Mouse (Mus musculus) left cerebral cortex, adult 8-10 months (tissue): ENCODE results near the gene Rhpn2. TPM values are rescaled to one million over a fixed set of nuclear protein-coding genes. Genes with fewer than 3 reads are reported as not detected.

ENCODE experiments used
- DNase-seq, 2 experiments: peaks; one replicate each; pipeline ENCODE4 v3.0.0; 2022; ENCODE audit warnings: low spot score in 2 of 2
- total RNA-seq, 4 experiments: library from RNA; stranded (reverse); gene quantifications; 2 replicates each; pipeline ENCODE4 v1.2.4; 2022

Rhpn2 gene
- total RNA-seq, 4 experiments from 2014 or later: 5.5 to 8.2 (median 7.1) TPM

DNA sequence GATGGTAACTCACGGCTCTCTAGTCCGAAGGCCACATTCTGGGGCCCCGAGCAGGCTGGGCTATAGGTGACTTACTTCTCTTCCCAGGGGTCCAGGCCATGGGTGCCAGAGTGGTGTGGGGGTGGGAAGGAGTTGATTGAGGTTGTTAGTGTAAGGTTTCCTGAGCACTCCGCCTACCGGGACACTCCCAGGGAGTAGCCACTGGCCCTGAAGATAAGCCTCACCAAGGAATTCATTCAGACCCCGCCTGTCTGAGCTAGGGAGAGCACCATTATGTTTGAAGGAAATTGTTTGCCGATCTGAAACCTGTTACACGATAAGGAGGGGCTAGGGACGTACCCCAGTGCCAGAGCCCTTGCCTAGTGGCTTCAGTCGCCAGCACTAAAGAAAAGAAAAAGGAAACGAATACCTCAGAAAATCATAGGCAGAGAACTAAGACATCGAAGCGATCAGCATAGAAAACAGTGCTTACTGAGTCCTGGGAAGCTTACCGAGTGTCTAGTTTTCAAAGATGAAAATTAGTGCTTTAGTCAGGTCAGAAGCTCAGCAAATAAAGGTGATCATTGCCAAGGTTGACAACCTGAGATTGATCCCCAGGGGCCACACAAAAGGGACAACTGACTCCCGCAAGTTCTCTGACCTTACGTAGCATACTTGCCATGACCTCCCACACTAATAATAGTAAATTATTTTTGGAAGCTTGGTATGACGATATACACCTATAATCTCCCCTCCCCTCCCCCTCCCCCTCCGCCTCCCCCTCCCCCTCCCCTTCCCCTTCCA is 14.1 kb downstream of the Rhpn2 start:
- no peak for DNase-seq

- no peak for DNase-seq
Measured at GRCm38 (mm10) chr7:35349022-35349421, 15.1 kb downstream of the Rhpn2 start.

DNA sequence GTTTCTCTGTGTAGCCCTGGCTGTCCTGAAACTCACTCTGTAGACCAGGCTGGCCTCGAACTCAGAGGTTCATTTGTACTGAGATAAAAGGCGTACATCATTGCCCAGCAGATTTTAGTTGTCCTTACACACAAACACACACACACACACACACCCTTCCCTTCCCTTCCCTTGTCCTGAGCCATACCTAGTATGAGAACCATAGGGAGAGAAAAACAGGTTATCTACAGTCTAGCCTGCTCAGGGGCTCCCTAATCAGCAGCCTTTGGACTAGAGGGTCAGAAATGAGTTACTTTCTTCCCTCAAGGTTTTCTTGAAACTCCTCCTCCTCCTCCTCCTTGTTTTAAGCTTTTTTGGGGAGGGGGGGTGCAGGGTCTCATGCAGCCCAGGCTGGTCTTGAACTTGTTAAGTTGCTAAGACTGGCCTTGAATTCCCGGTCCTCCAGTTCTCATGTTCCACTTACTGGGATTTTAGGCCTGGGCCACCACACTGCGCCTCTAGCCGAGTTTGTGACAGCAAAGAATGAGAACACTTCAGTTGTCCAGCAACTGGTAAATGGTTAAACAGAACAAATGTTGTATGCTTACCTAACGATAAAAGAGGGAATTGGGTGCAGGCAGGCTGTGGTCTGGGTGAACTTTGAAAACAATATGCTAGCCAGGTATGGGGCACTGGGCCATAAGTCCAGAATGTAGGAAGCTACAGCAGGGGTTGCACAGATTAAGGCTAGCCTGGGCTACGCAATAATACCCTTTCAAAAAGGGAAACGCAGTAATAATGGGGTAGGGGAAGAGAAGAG is 16.1 kb downstream of the Rhpn2 start:
- DNase-seq: no peak

- no peak for DNase-seq
Measured at GRCm38 (mm10) chr7:35351155-35351554, 17.2 kb downstream of the Rhpn2 start.

GRCm38 (mm10) chr7:35353306-35353705 is 19.3 kb downstream of the Rhpn2 start:
- DNase-seq: no peak

DNA sequence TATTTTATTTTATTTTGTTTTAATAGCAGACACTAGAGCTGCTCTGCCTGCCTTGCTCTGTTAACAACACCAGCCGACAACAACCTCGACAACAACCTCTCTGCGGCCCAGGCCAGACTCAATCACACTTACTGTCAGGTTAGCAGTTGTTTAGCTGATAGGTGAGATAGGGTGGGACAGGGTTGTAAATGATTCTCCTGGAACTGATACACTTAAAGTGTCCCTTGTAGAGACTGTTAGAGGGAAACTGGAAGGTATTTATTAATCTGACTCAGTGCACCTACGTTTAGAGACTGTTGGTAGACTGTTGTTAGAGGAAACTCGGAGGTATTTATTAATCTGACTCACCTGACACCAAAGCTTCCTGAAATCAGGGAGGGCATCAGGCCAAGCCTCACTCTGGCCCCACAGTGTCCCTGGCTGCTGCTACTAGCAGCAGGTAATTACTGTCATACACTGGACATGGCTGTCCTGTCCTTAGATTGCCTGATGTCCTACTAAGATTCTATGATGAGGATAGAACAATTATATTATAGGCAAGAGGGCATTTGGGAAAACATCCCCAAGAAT is 21.4 kb downstream of the Rhpn2 start:
- no peak for DNase-seq

GRCm38 (mm10) chr7:35357621-35358020 is 23.7 kb downstream of the Rhpn2 start:
- no peak for DNase-seq

- no peak for DNase-seq
Measured at GRCm38 (mm10) chr7:35362253-35362652, 28.3 kb downstream of the Rhpn2 start.

DNA sequence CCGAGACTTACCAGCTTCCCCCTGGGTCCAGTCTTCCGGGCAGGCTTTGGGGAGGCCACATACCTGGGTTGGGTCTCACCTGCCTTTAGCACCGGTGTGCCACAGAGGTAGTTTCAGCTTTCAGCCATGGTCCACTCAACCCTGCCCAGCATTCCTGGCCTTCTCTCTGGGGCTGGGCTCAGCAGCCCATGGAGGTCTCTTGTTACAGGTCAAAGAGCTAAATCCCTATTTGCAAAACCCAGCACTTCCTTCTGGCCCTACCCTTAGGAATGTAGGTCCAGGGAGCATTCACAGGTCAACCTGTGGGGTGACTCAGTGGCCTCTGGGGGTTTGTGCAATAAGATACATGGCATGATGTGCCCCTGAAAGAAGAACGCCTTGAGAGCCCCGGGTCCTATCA is 28.9 kb downstream of the Rhpn2 start:
- no peak for DNase-seq

DNA sequence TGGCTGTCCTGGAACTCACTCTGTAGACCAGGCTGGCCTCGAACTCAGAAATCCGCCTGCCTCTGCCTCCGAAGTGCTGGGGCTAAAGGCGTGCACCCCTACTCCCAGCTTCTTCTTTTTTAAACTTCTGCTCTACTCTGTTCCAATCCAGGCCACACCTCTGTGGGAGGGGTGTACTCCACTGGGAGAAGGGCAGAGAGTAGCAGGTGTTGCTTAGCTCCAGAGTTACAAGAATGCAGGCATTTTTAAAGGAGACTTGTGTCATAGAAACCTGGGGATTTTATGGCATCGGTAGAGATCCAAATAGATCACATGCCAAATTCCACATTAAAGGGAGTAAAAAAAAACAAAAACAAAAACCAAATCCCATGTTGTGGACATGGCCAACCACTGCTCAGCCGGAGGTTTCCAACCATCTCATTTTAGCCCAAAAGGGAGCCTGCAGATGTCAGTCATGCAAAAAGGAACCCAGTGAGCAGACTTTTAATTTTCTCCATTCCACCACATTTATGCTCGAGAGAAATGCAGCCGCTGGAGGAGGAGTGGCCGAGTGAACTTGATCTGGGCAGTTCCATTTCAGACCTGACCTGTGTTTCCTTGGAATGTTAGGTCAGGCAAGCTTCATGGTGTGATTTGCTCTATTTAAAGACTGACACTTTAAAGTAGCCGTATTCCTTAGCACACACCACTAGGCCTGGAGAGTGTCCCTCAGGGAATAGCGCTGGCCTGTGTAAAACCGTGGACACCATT is 31.4 kb downstream of the Rhpn2 start:
- no peak for DNase-seq

DNA sequence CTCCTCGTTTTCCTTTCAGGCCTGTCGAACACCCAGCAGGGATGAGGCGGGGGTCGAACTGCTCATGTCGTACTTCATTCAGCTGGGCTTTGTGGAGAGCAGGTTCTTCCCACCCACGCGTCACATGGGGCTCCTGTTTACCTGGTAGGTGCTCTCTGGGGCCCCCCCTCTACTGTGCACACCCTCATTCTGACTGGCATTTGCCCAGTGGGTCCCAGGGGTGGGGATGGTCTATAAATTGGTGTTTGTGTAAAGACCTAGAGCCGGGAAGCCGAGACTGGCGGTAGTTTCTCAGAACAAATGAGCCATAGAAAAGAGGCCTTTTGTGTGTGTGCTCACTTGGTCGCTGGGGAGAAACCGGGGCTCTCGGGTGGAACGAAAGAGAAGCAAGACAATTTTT is 37.1 kb downstream of the Rhpn2 start:
- no peak for DNase-seq

DNA sequence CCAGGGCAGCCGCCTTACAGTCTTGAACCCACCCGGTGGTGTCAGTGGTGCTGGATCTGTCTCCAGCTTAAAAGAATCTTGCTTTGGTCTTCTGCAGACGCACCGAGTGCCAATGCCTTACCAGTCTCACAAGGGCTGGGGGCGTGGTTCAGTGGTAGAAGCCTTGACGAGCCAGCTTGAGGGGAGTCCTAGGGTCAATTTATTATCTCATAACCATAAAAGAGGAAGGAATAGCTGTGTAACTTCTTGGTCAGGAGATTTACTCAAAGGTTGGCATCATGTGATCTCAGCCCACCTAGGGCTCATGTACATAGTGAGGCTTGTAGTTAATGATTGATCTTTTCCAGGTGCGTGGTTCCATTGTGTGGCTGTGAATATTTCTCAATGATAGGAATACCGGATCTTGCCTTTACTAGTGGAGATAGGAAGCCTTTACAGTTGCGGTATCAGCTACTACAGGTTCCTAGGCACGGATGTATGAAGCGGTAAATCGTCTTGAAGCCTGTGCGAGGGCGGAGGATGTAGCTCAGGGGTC is 38.6 kb downstream of the Rhpn2 start:
- no peak for DNase-seq

DNA sequence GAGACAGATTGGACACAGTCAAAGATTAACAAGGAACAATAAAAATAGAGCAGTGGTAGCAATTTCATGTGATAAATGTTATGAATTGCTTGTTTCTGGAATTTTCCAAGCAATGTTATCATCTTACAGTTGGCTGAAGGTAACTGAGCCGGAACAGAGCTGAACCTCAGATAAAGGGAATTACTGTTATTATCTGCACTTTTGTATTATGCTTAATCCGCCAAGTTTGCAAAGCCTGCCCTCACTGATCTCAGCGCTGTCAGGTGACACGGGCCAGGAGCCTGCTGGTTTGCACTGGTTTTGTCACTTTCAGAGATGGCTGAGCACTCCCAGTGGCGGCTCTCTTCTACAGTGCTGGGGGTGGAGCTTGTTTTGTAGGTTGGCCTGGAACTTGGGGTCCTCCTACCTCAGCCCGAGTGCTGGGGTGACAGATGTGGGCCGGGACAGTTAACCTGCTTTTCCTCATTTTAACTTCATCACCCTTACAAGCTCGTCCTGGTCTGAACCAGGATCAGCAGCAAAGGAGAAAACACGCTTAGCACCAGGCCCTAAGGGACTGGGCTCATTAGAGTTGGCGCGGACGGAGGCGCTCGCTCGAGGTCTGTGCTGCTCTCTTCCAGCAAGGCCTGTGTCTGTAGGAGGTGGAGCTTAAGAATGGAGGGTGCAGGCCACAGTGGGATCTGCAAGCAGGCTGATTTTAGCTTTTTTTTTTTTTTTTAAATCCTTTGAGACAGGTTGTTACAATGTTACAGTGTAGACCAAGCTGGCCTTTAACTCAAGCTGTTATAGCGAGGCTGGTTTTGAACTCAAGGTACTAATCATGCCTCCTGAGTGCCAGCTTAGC is 39.4 kb downstream of the Rhpn2 start:
- DNase-seq: no peak

GRCm38 (mm10) chr7:35374265-35374664 is 40.3 kb downstream of the Rhpn2 start:
- DNase-seq: no peak

DNA sequence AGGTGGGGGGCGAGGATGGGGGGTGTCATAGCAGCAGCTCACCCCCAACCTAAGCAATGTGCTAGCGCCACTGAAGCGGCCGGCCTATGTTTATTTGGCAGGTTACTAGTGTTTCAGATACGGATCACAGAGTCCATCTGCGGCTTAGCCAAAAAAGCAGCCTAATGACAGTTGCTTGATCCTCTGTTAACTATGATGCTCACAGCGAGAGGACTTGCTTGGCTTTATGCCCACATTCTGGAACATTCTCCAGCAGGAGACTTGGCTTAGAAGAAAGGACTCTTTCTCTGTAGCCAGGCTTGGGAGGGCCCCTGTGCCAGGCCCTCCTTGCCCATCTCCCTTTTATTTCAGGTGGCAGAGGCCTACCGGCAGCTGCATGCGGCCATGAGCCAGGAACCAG is 42.7 kb downstream of the Rhpn2 start:
- no peak for DNase-seq

GRCm38 (mm10) chr7:35379492-35380119 is 45.6 kb downstream of the Rhpn2 start:
- DNase-seq: no peak

- DNase-seq: no peak
Measured at GRCm38 (mm10) chr7:35380351-35380750, 46.4 kb downstream of the Rhpn2 start.

GRCm38 (mm10) chr7:35381861-35382260 is 47.9 kb downstream of the Rhpn2 start:
- no peak for DNase-seq

- DNase-seq: no peak
Measured at GRCm38 (mm10) chr7:35382706-35383353, 48.9 kb downstream of the Rhpn2 start.
